Mouse (Mus musculus): ENCODE data around the gene Fry.

DNA sequence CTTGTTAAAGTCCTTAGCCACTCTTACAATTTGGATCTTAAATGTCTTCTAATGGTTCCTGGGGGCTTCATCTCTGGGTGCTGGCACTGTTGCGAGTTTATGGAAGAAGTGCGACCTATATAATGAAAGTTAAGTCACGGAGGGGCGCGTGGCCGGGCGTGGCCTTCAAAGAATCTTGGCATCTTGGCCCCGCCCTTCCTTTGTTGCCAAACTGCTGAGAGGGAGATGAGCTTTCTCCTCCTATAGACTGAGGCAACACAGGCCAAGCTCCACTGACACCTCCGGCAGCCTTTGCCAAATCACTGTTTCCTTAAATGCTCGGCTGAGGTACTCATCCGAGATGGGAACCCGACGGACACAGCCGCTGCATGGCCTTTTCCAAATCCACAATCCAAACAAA is 35.7 kb upstream of the Fry start:
- TF ChIP-seq POLR2A (IDR thresholded peaks at IDR 0.05; ENCODE audit: insufficient read depth, low read length) (no peak), EP300 (IDR thresholded peaks at IDR 0.05; ENCODE audit: insufficient read depth, low read depth, low read length) (no peak)
